Mouse (Mus musculus): ENCODE measurements around the gene Lpp.

Gene Lpp

GRCm38 (mm10) chr16:24497413-24497812, 104.1 kb downstream of the Lpp start:
- in situ Hi-C loops (cut with MboI, MseI), result no loop called here

GRCm38 (mm10) chr16:24498103-24498659, 104.9 kb downstream of the Lpp start:
- in situ Hi-C loops (cut with MboI, MseI), result no loop called here

GRCm38 (mm10) chr16:24501197-24501596, 107.9 kb downstream of the Lpp start:
- in situ Hi-C loops (cut with MboI, MseI), result no loop called here

- in situ Hi-C loops (cut with MboI, MseI), result no loop called here
These were observed 108.5 kb downstream of the Lpp start for GRCm38 (mm10) chr16:24501628-24502294.

GRCm38 (mm10) chr16:24502295-24502823, 109.1 kb downstream of the Lpp start:
- in situ Hi-C loops (cut with MboI, MseI), result no loop called here

- in situ Hi-C loops (cut with MboI, MseI), result loop anchor here (5.0 kb wide), 3 partner anchors 113 to 523 kb away; partner anchors contain the start of gene Lpp
These were observed 111.7 kb downstream of the Lpp start for GRCm38 (mm10) chr16:24504838-24505605.

- in situ Hi-C loops (cut with MboI, MseI), result loop anchor here (5.0 kb wide), 3 partner anchors 114 to 524 kb away; partner anchors contain the start of gene Lpp
These were observed 112.9 kb downstream of the Lpp start for GRCm38 (mm10) chr16:24506237-24506636.

- in situ Hi-C loops (cut with MboI, MseI), result loop anchor here (5.0 kb wide), 3 partner anchors 114 to 524 kb away; partner anchors contain the start of gene Lpp
These were observed 113.4 kb downstream of the Lpp start for GRCm38 (mm10) chr16:24506740-24507139.

GRCm38 (mm10) chr16:24507927-24508540, 114.7 kb downstream of the Lpp start:
- in situ Hi-C loops (cut with MboI, MseI), result loop anchor here (5.0 kb wide), 3 partner anchors 116 to 526 kb away; partner anchors contain the start of gene Lpp

- in situ Hi-C loops (cut with MboI, MseI), result loop anchor here (5.0 kb wide), 3 partner anchors 117 to 527 kb away; partner anchors contain the start of gene Lpp
These were observed 115.9 kb downstream of the Lpp start for GRCm38 (mm10) chr16:24509100-24509812.

- in situ Hi-C loops (cut with MboI, MseI), result loop anchor here (5.0 kb wide), 3 partner anchors 117 to 527 kb away; partner anchors contain the start of gene Lpp
These were observed 116.5 kb downstream of the Lpp start for GRCm38 (mm10) chr16:24509813-24510166.

- in situ Hi-C loops (cut with MboI, MseI), result no loop called here
These were observed 119.9 kb downstream of the Lpp start for GRCm38 (mm10) chr16:24513228-24513627.

- in situ Hi-C loops (cut with MboI, MseI), result no loop called here
These were observed 121.8 kb downstream of the Lpp start for GRCm38 (mm10) chr16:24514802-24515727.

- in situ Hi-C loops (cut with MboI, MseI), result no loop called here
These were observed 123.7 kb downstream of the Lpp start for GRCm38 (mm10) chr16:24516993-24517392.

GRCm38 (mm10) chr16:24517501-24518042, 124.3 kb downstream of the Lpp start:
- in situ Hi-C loops (cut with MboI, MseI), result no loop called here

- in situ Hi-C loops (cut with MboI, MseI), result no loop called here
These were observed 125.5 kb downstream of the Lpp start for GRCm38 (mm10) chr16:24518785-24519184.

- in situ Hi-C loops (cut with MboI, MseI), result no loop called here
These were observed 133.9 kb downstream of the Lpp start for GRCm38 (mm10) chr16:24527219-24527618.

- in situ Hi-C loops (cut with MboI, MseI), result no loop called here
These were observed 138.4 kb downstream of the Lpp start for GRCm38 (mm10) chr16:24531681-24532080.

GRCm38 (mm10) chr16:24535221-24535620, 141.9 kb downstream of the Lpp start:
- in situ Hi-C loops (cut with MboI, MseI), result no loop called here

GRCm38 (mm10) chr16:24536261-24536660, 143.0 kb downstream of the Lpp start:
- in situ Hi-C loops (cut with MboI, MseI), result no loop called here

All from T-helper 1 cell (primary cell).